Mouse (Mus musculus): ENCODE measurements around the gene Fbxo31. TPM values are rescaled to one million over a fixed set of nuclear protein-coding genes. Genes with fewer than 3 reads are reported as not detected.

Fbxo31 gene
- polyA plus RNA-seq (2012; rRNA removed), result 7.6 and 10.4 TPM in 2 replicates

GRCm38 (mm10) chr8:121578676-121579451 lies at the start of gene Fbxo31:
Gene Fbxo31 (minus strand): TSS chr8:121578806.

GRCm38 (mm10) chr8:121590203-121591177 lies 11.9 kb upstream of the Fbxo31 start, which contains the start of gene Map1lc3b:
Gene Map1lc3b (plus strand): TSS chr8:121590361.

GRCm38 (mm10) chr8:121544276-121544785 lies 34.3 kb downstream of the Fbxo31 start, which contains the start of gene 1700018B08Rik:
Gene 1700018B08Rik (minus strand): TSS chr8:121544320.

Other genes with a start within 250 kb of the Fbxo31 start
- gene 1700018B08Rik, start 34.5 kb downstream of the Fbxo31 start, polyA plus RNA-seq (2012; rRNA removed), result not detected in 2 replicates
- gene Map1lc3b, start 11.6 kb upstream of the Fbxo31 start, polyA plus RNA-seq (2012; rRNA removed), result 35.3 and 35.7 TPM in 2 replicates
- gene Zcchc14, start 74.1 kb upstream of the Fbxo31 start, polyA plus RNA-seq (2012; rRNA removed), result 2.8 and 3.4 TPM in 2 replicates
- not detected in 2 replicates for gene Jph3, start 150.8 kb upstream of the Fbxo31 start, polyA plus RNA-seq (2012; rRNA removed)

All from liver, embryonic 18 days (tissue).